Mouse (Mus musculus) ES-Bruce4 (cell line): ENCODE results near the gene Ecm2. TPM values are rescaled to one million over a fixed set of nuclear protein-coding genes. Genes with fewer than 3 reads are reported as not detected.

Experiments
- H3K27ac ChIP-seq: 2 replicates; pipeline ENCODE4 v1.5.1; 2012; ENCODE audit warnings: low read length, inconsistent platforms; ENCODE audit not compliant: insufficient read depth
- H3K27me3 ChIP-seq: 2 replicates; pipeline ENCODE4 v1.6.1; 2012; ENCODE audit warnings: mild to moderate bottlenecking, low read length, inconsistent platforms; ENCODE audit not compliant: control insufficient read depth, poor library complexity, insufficient read depth, severe bottlenecking
- H3K36me3 ChIP-seq: 2 replicates; pipeline ENCODE4 v1.6.1; 2012; ENCODE audit warnings: inconsistent platforms, mild to moderate bottlenecking, low read length, moderate library complexity; ENCODE audit not compliant: control insufficient read depth, poor library complexity, insufficient read depth, severe bottlenecking
- H3K4me1 ChIP-seq: one replicate; pipeline ENCODE4 v1.8.1; 2011; ENCODE audit warnings: low read length; ENCODE audit not compliant: control insufficient read depth, insufficient read depth
- H3K4me3 ChIP-seq: 2 replicates; pipeline ENCODE4 v1.5.1; 2011; ENCODE audit warnings: low read depth, mild to moderate bottlenecking, low read length
- H3K9ac ChIP-seq: 2 replicates; pipeline ENCODE4 v1.6.1; 2012; ENCODE audit warnings: low read depth, mild to moderate bottlenecking, inconsistent platforms; ENCODE audit not compliant: poor library complexity, severe bottlenecking
- H3K9me3 ChIP-seq: replicated peaks from 2 replicates; pipeline ENCODE4 v1.6.1; 2012; ENCODE audit warnings: mild to moderate bottlenecking, low read length, inconsistent platforms; ENCODE audit not compliant: control insufficient read depth, poor library complexity, insufficient read depth, severe bottlenecking
- CTCF ChIP-seq: IDR thresholded peaks from one replicate; pipeline ENCODE4 v1.8.1; 2011; ENCODE audit warnings: low read depth, low read length
- EP300 ChIP-seq: IDR thresholded peaks from 2 replicates; pipeline ENCODE4 v1.6.1; 2011; ENCODE audit warnings: low read depth, low read length; ENCODE audit not compliant: insufficient read depth
- POLR2A ChIP-seq: IDR thresholded peaks from one replicate; pipeline ENCODE4 v1.8.1; 2011; ENCODE audit warnings: low read length; ENCODE audit not compliant: insufficient read depth
- polyA plus RNA-seq: library from polyadenylated mRNA; stranded (reverse); fragments of >200 nt; gene quantifications from 2 replicates; pipeline ENCODE4 v1.2.4, GENCODE M21; 2011; ENCODE audit warnings: low read depth; ENCODE audit not compliant: missing spikeins, insufficient read depth, insufficient read length

Ecm2 gene
- polyA plus RNA-seq, 1 experiment, result 0.18 TPM

- TF ChIP-seq CTCF (no peak), POLR2A (no peak), EP300 (no peak)
- no peaks in the 10 kb centered on the region for H3K9me3 ChIP-seq
- no peaks in the 10 kb centered on the region for H3K36me3 ChIP-seq
- H3K27me3 ChIP-seq, result no peaks in the 10 kb centered on the region
- no peaks in the 10 kb centered on the region for H3K4me1 ChIP-seq
- no peak overlapping the region for H3K27ac ChIP-seq
- H3K9ac ChIP-seq, result no peak overlapping the region
- H3K4me3 ChIP-seq, result no peak overlapping the region
Observed at GRCm38 (mm10) chr13:49485388-49485787, 19.2 kb upstream of the Ecm2 start.

GRCm38 (mm10) chr13:49492376-49493368 is 11.9 kb upstream of the Ecm2 start, which contains the start of gene Tes3-ps:
Tes3-ps (plus strand) TSS chr13:49493318.
- Histone ChIP-seq H3K36me3 (no peaks in the 10 kb centered on the region), H3K9ac (no peak within 1 kb of the TSS), H3K27me3 (no peaks in the 10 kb centered on the region), H3K4me3 (no peak within 1 kb of the TSS), H3K9me3 (no peaks in the 10 kb centered on the region), H3K4me1 (no peaks in the 10 kb centered on the region), H3K27ac (no peak within 1 kb of the TSS)
- TF ChIP-seq EP300, result no peak
- no peak for TF ChIP-seq CTCF
- no peak for TF ChIP-seq POLR2A

GRCm38 (mm10) chr13:49505776-49506175 is 1.2 kb downstream of the Ecm2 start:
- no peak for TF ChIP-seq POLR2A
- no peak for TF ChIP-seq EP300
- TF ChIP-seq CTCF, result no peak
- no peaks in the 10 kb centered on the region for H3K9me3 ChIP-seq

GRCm38 (mm10) chr13:49507176-49507575 is 2.6 kb downstream of the Ecm2 start:
- Histone ChIP-seq H3K27ac (no peak overlapping the region), H3K27me3 (no peaks in the 10 kb centered on the region), H3K36me3 (no peaks in the 10 kb centered on the region), H3K4me3 (no peak overlapping the region), H3K9ac (no peak overlapping the region), H3K4me1 (no peaks in the 10 kb centered on the region), H3K9me3 (no peaks in the 10 kb centered on the region)
- no peak for TF ChIP-seq EP300
- TF ChIP-seq POLR2A, result no peak
- TF ChIP-seq CTCF, result no peak

More at GRCm38 (mm10) chr13:49505776-49506175, 1.2 kb downstream of the Ecm2 start:
- H3K4me3 ChIP-seq, result no peak overlapping the region
- H3K4me1 ChIP-seq, result no peaks in the 10 kb centered on the region
- no peaks in the 10 kb centered on the region for H3K27me3 ChIP-seq
- no peak overlapping the region for H3K27ac ChIP-seq
- no peaks in the 10 kb centered on the region for H3K36me3 ChIP-seq
- H3K9ac ChIP-seq, result no peak overlapping the region

- H3K4me1 ChIP-seq, result no peaks in the 10 kb centered on the region
- H3K4me3 ChIP-seq, result no peak overlapping the region
- TF ChIP-seq EP300, result no peak
- no peak for TF ChIP-seq CTCF
- no peak for TF ChIP-seq POLR2A
- H3K36me3 ChIP-seq, result no peaks in the 10 kb centered on the region
- H3K9me3 ChIP-seq, result no peaks in the 10 kb centered on the region
- no peak overlapping the region for H3K9ac ChIP-seq
- H3K27ac ChIP-seq, result no peak overlapping the region
- no peaks in the 10 kb centered on the region for H3K27me3 ChIP-seq
Observed at GRCm38 (mm10) chr13:49518761-49519160, 14.2 kb downstream of the Ecm2 start.

- TF ChIP-seq EP300 (no peak), POLR2A (no peak), CTCF (no peak)
- Histone ChIP-seq H3K4me3 (no peak overlapping the region), H3K4me1 (no peaks in the 10 kb centered on the region), H3K36me3 (no peaks in the 10 kb centered on the region), H3K27me3 (no peaks in the 10 kb centered on the region), H3K9ac (no peak overlapping the region), H3K27ac (no peak overlapping the region), H3K9me3 (no peaks in the 10 kb centered on the region)
Observed at GRCm38 (mm10) chr13:49526235-49526634, 21.6 kb downstream of the Ecm2 start.
